Mouse (Mus musculus) activated CD4-positive, CD25-positive, alpha-beta regulatory T cell, adult 9 weeks (primary cell): ENCODE measurements around the gene Slc25a30. TPM values are rescaled to one million over a fixed set of nuclear protein-coding genes. Genes with fewer than 3 reads are reported as not detected.

Source experiments
- polyA plus RNA-seq: library from polyadenylated mRNA; unstranded; fragments of 100-300 nt; shearing (Covaris generic); gene quantifications from one replicate; pipeline ENCODE4 v1.2.1, GENCODE M21; 2017

Gene Slc25a30
- 13.7 TPM for polyA plus RNA-seq

GRCm38 (mm10) chr14:75786868-75787793 lies at the start of gene Slc25a30:
TSS of gene Slc25a30 (minus strand) at chr14:75787037.

GRCm38 (mm10) chr14:75753991-75754817 lies 32.6 kb downstream of the Slc25a30 start, which contains the start of gene Cog3:
TSS of gene Cog3 (minus strand) at chr14:75754517.

Other genes starting within 250 kb of the Slc25a30 start
- gene Spert, start 193.9 kb downstream of the Slc25a30 start, polyA plus RNA-seq: not detected
- not detected for gene Erich6b, start 144.8 kb downstream of the Slc25a30 start, polyA plus RNA-seq
- 15.0 TPM for gene Cog3, start 32.5 kb downstream of the Slc25a30 start, polyA plus RNA-seq
- 1,595 TPM for gene Tpt1, start 58.1 kb upstream of the Slc25a30 start, polyA plus RNA-seq
- 0.70 TPM for gene Kctd4, start 168.0 kb upstream of the Slc25a30 start, polyA plus RNA-seq
- gene Gtf2f2, start 223.8 kb upstream of the Slc25a30 start, polyA plus RNA-seq: 43.3 TPM